Mouse (Mus musculus) ES-Bruce4 (cell line): ENCODE data around the gene Zfp651.

Source experiments
- CTCF ChIP-seq: IDR thresholded peaks from one replicate; pipeline ENCODE4 v1.8.1; 2011; ENCODE audit warnings: low read depth, low read length
- EP300 ChIP-seq: IDR thresholded peaks from 2 replicates; pipeline ENCODE4 v1.6.1; 2011; ENCODE audit warnings: low read depth, low read length; ENCODE audit not compliant: insufficient read depth
- POLR2A ChIP-seq: IDR thresholded peaks from one replicate; pipeline ENCODE4 v1.8.1; 2011; ENCODE audit warnings: low read length; ENCODE audit not compliant: insufficient read depth

- TF ChIP-seq CTCF (no peak), POLR2A (no peak), EP300 (no peak)
These were observed 51.1 kb downstream of the Zfp651 start for GRCm38 (mm10) chr9:121810081-121810821.
